Mouse (Mus musculus): ENCODE data around the gene Tgfb2. TPM values are rescaled to one million over a fixed set of nuclear protein-coding genes. Genes with fewer than 3 reads are reported as not detected.

Tgfb2 gene
- polyA plus RNA-seq, 1 experiment from 2014 or later, result 45.0 TPM

GRCm38 (mm10) chr1:186656201-186656600 is 49.6 kb downstream of the Tgfb2 start:
- no peaks in the 10 kb centered on the region for H3K27me3 ChIP-seq (ENCODE audit: control insufficient read depth, insufficient read depth, low read length)
- ATAC-seq (ENCODE audit: insufficient number of reproducible peaks, low FRiP score, low TSS enrichment, low read depth), result no peak
- no peaks in the 10 kb centered on the region for H3K9me3 ChIP-seq (ENCODE audit: control insufficient read depth, low read length)
- no peak overlapping the region for H3K4me2 ChIP-seq (ENCODE audit: low read depth, severe bottlenecking)
- no peak overlapping the region for H3K9ac ChIP-seq (ENCODE audit: low read length)
- WGBS, result 61% methylated on average over 1 of the region's 1 CpGs
- H3K36me3 ChIP-seq (ENCODE audit: control insufficient read depth, insufficient read depth, low read length), result no peaks in the 10 kb centered on the region
- H3K27ac ChIP-seq (replicated peaks; ENCODE audit: low read depth, low read length), result no peak overlapping the region
- no peak overlapping the region for H3K4me3 ChIP-seq (ENCODE audit: low read depth, low read length)
- H3K4me1 ChIP-seq (ENCODE audit: control insufficient read depth, insufficient read depth, low read length), result 0 out of 2 replicates have a peak, but pooled peaks cover 4% of the 10 kb centered on the region
- DNase-seq (ENCODE audit: low spot score), result no peak

- H3K27me3 ChIP-seq (ENCODE audit: control insufficient read depth, insufficient read depth, low read length), result no peaks in the 10 kb centered on the region
- no peaks in the 10 kb centered on the region for H3K9me3 ChIP-seq (ENCODE audit: control insufficient read depth, low read length)
- no peak overlapping the region for H3K4me2 ChIP-seq (ENCODE audit: low read depth, severe bottlenecking)
- no peak overlapping the region for H3K27ac ChIP-seq (replicated peaks; ENCODE audit: low read depth, low read length)
- ATAC-seq (ENCODE audit: insufficient number of reproducible peaks, low FRiP score, low TSS enrichment, low read depth), result no peak
- 0 out of 2 replicates have a peak, but pooled peaks cover 4% of the 10 kb centered on the region for H3K4me1 ChIP-seq (ENCODE audit: control insufficient read depth, insufficient read depth, low read length)
- no peak overlapping the region for H3K9ac ChIP-seq (ENCODE audit: low read length)
- H3K4me3 ChIP-seq (ENCODE audit: low read depth, low read length), result no peak overlapping the region
- no peaks in the 10 kb centered on the region for H3K36me3 ChIP-seq (ENCODE audit: control insufficient read depth, insufficient read depth, low read length)
- no peak for DNase-seq (ENCODE audit: low spot score)
- WGBS, result 85% methylated on average over 4 of the region's 4 CpGs
These were observed 50.7 kb downstream of the Tgfb2 start for GRCm38 (mm10) chr1:186655096-186655495.

- H3K9ac ChIP-seq (ENCODE audit: low read length), result no peak overlapping the region
- 0 out of 2 replicates have a peak, but pooled peaks cover 4% of the 10 kb centered on the region for H3K4me1 ChIP-seq (ENCODE audit: control insufficient read depth, insufficient read depth, low read length)
- H3K4me3 ChIP-seq (ENCODE audit: low read depth, low read length), result no peak overlapping the region
- ATAC-seq (ENCODE audit: insufficient number of reproducible peaks, low FRiP score, low TSS enrichment, low read depth) (no peak), DNase-seq (ENCODE audit: low spot score) (no peak)
- no peak overlapping the region for H3K27ac ChIP-seq (replicated peaks; ENCODE audit: low read depth, low read length)
- no peaks in the 10 kb centered on the region for H3K27me3 ChIP-seq (ENCODE audit: control insufficient read depth, insufficient read depth, low read length)
- H3K4me2 ChIP-seq (ENCODE audit: low read depth, severe bottlenecking), result no peak overlapping the region
- 0 out of 2 replicates have a peak, but pooled peaks cover 4% of the 10 kb centered on the region for H3K36me3 ChIP-seq (ENCODE audit: control insufficient read depth, insufficient read depth, low read length)
- no peaks in the 10 kb centered on the region for H3K9me3 ChIP-seq (ENCODE audit: control insufficient read depth, low read length)
- WGBS, result 53% methylated on average over 8 of the region's 8 CpGs
These were observed 53.6 kb downstream of the Tgfb2 start for GRCm38 (mm10) chr1:186652208-186652607.

GRCm38 (mm10) chr1:186650011-186650410 is 55.8 kb downstream of the Tgfb2 start:
- H3K9ac ChIP-seq (ENCODE audit: low read length), result no peak overlapping the region
- H3K36me3 ChIP-seq (ENCODE audit: control insufficient read depth, insufficient read depth, low read length), result 0 out of 2 replicates have a peak, but pooled peaks cover 4% of the 10 kb centered on the region
- H3K27me3 ChIP-seq (ENCODE audit: control insufficient read depth, insufficient read depth, low read length), result no peaks in the 10 kb centered on the region
- H3K27ac ChIP-seq (replicated peaks; ENCODE audit: low read depth, low read length), result no peak overlapping the region
- H3K4me1 ChIP-seq (ENCODE audit: control insufficient read depth, insufficient read depth, low read length), result 0 out of 2 replicates have a peak, but pooled peaks cover 4% of the 10 kb centered on the region
- no peak overlapping the region for H3K4me2 ChIP-seq (ENCODE audit: low read depth, severe bottlenecking)
- DNase-seq (ENCODE audit: low spot score) (no peak), ATAC-seq (ENCODE audit: insufficient number of reproducible peaks, low FRiP score, low TSS enrichment, low read depth) (no peak)
- WGBS, result 57% methylated on average over 4 of the region's 4 CpGs
- no peaks in the 10 kb centered on the region for H3K9me3 ChIP-seq (ENCODE audit: control insufficient read depth, low read length)
- H3K4me3 ChIP-seq (ENCODE audit: low read depth, low read length), result no peak overlapping the region

- H3K4me1 ChIP-seq (ENCODE audit: control insufficient read depth, insufficient read depth, low read length), result no peaks in the 10 kb centered on the region
- no peaks in the 10 kb centered on the region for H3K27me3 ChIP-seq (ENCODE audit: control insufficient read depth, insufficient read depth, low read length)
- no peaks in the 10 kb centered on the region for H3K9me3 ChIP-seq (ENCODE audit: control insufficient read depth, low read length)
- no peak overlapping the region for H3K9ac ChIP-seq (ENCODE audit: low read length)
- H3K36me3 ChIP-seq (ENCODE audit: control insufficient read depth, insufficient read depth, low read length), result no peaks in the 10 kb centered on the region
- 87% methylated on average over 12 of the region's 12 CpGs for WGBS
- H3K27ac ChIP-seq (replicated peaks; ENCODE audit: low read depth, low read length), result no peak overlapping the region
- DNase-seq (ENCODE audit: low spot score) (no peak), ATAC-seq (ENCODE audit: insufficient number of reproducible peaks, low FRiP score, low TSS enrichment, low read depth) (no peak)
- no peak overlapping the region for H3K4me3 ChIP-seq (ENCODE audit: low read depth, low read length)
- no peak overlapping the region for H3K4me2 ChIP-seq (ENCODE audit: low read depth, severe bottlenecking)
These were observed 68.2 kb downstream of the Tgfb2 start for GRCm38 (mm10) chr1:186637304-186638213.

DNA sequence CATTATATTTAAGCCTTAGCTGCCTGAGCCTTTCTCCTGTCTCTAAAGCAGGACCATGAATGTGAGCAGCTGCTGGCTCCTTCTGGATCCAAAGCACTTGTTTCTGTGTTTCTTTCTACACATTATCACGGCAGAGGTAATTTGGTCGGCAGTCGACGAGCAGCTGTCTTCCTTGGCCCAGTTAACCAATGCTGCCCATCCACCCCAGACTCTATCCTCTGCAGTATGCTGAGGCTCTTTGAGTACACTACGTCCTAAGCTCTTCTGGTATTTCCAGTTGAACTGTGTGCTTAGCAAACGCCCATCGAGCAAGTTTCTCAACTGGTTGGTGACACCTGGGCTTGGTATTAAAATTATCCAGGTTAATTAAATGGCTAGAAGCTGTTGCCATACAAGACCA is 70.7 kb downstream of the Tgfb2 start:
- no peak overlapping the region for H3K4me2 ChIP-seq (ENCODE audit: low read depth, severe bottlenecking)
- H3K36me3 ChIP-seq (ENCODE audit: control insufficient read depth, insufficient read depth, low read length), result no peaks in the 10 kb centered on the region
- H3K27me3 ChIP-seq (ENCODE audit: control insufficient read depth, insufficient read depth, low read length), result no peaks in the 10 kb centered on the region
- no peaks in the 10 kb centered on the region for H3K9me3 ChIP-seq (ENCODE audit: control insufficient read depth, low read length)
- ATAC-seq (ENCODE audit: insufficient number of reproducible peaks, low FRiP score, low TSS enrichment, low read depth) (no peak), DNase-seq (ENCODE audit: low spot score) (no peak)
- H3K4me3 ChIP-seq (ENCODE audit: low read depth, low read length), result no peak overlapping the region
- no peak overlapping the region for H3K9ac ChIP-seq (ENCODE audit: low read length)
- 87% methylated on average over 7 of the region's 7 CpGs for WGBS
- H3K4me1 ChIP-seq (ENCODE audit: control insufficient read depth, insufficient read depth, low read length), result no peaks in the 10 kb centered on the region
- H3K27ac ChIP-seq (replicated peaks; ENCODE audit: low read depth, low read length), result no peak overlapping the region

DNA sequence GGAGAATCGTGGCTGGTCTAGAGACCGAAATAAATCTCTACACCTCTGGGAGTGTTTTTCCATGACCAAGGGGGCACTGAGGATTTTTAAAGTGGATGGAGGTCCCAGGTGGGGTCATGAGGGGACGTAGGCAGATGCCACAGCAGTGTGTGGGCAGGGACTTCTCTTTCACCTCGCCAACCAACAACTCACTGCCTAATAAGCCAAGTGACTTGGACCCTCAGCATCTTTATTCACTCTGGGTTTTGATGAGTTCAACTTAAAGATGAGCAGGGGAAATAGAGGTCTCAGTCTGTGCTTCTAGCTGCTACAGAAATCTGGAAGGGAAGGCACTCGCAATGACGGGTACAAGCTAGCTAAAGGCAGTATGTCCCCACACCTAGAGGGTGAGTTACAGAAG is 74.3 kb downstream of the Tgfb2 start:
- WGBS, result 83% methylated on average over 6 of the region's 6 CpGs
- Histone ChIP-seq H3K27ac (replicated peaks; ENCODE audit: low read depth, low read length) (no peak overlapping the region), H3K9me3 (ENCODE audit: control insufficient read depth, low read length) (no peaks in the 10 kb centered on the region), H3K4me2 (ENCODE audit: low read depth, severe bottlenecking) (no peak overlapping the region), H3K36me3 (ENCODE audit: control insufficient read depth, insufficient read depth, low read length) (no peaks in the 10 kb centered on the region), H3K4me1 (ENCODE audit: control insufficient read depth, insufficient read depth, low read length) (no peaks in the 10 kb centered on the region), H3K4me3 (ENCODE audit: low read depth, low read length) (no peak overlapping the region), H3K27me3 (ENCODE audit: control insufficient read depth, insufficient read depth, low read length) (no peaks in the 10 kb centered on the region), H3K9ac (ENCODE audit: low read length) (no peak overlapping the region)
- no peak for ATAC-seq (ENCODE audit: insufficient number of reproducible peaks, low FRiP score, low TSS enrichment, low read depth)
- DNase-seq (ENCODE audit: low spot score), result no peak

- H3K9ac ChIP-seq (ENCODE audit: low read length), result no peak overlapping the region
- ATAC-seq (ENCODE audit: insufficient number of reproducible peaks, low FRiP score, low TSS enrichment, low read depth) (no peak), DNase-seq (ENCODE audit: low spot score) (no peak)
- no peaks in the 10 kb centered on the region for H3K36me3 ChIP-seq (ENCODE audit: control insufficient read depth, insufficient read depth, low read length)
- H3K4me3 ChIP-seq (ENCODE audit: low read depth, low read length), result no peak overlapping the region
- H3K27me3 ChIP-seq (ENCODE audit: control insufficient read depth, insufficient read depth, low read length), result no peaks in the 10 kb centered on the region
- 75% methylated on average over 5 of the region's 5 CpGs for WGBS
- no peak overlapping the region for H3K4me2 ChIP-seq (ENCODE audit: low read depth, severe bottlenecking)
- H3K9me3 ChIP-seq (ENCODE audit: control insufficient read depth, low read length), result no peaks in the 10 kb centered on the region
- H3K27ac ChIP-seq (replicated peaks; ENCODE audit: low read depth, low read length), result no peak overlapping the region
- H3K4me1 ChIP-seq (ENCODE audit: control insufficient read depth, insufficient read depth, low read length), result no peaks in the 10 kb centered on the region
These were observed 74.8 kb downstream of the Tgfb2 start for GRCm38 (mm10) chr1:186630971-186631370.
